Mouse (Mus musculus) heart, embryonic 10.5 days (tissue): ENCODE measurements around the gene Urgcp. TPM values are rescaled to one million over a fixed set of nuclear protein-coding genes. Genes with fewer than 3 reads are reported as not detected.

Experiments
- DNase-seq: peaks from one replicate; pipeline ENCODE4 v3.0.0-alpha.2; 2017; ENCODE audit warnings: low spot score
- H3K27ac ChIP-seq: fragments of 300-500 bp; sonication (generic); 2 replicates; pipeline ENCODE4 v1.5.1; 2016; ENCODE audit warnings: mild to moderate bottlenecking
- H3K27me3 ChIP-seq: fragments of 300-500 bp; sonication (generic); 2 replicates; pipeline ENCODE4 v1.6.1; 2016; ENCODE audit warnings: mild to moderate bottlenecking; ENCODE audit not compliant: poor library complexity, insufficient read depth, severe bottlenecking
- H3K36me3 ChIP-seq: fragments of 300-500 bp; sonication (generic); 2 replicates; pipeline ENCODE4 v1.6.1; 2016; ENCODE audit warnings: mild to moderate bottlenecking, moderate library complexity
- H3K4me1 ChIP-seq: fragments of 300-500 bp; sonication (generic); 2 replicates; pipeline ENCODE4 v1.6.1; 2016; ENCODE audit warnings: mild to moderate bottlenecking
- H3K4me3 ChIP-seq: fragments of 300-500 bp; sonication (generic); 2 replicates; pipeline ENCODE4 v1.5.1; 2016; ENCODE audit warnings: mild to moderate bottlenecking, moderate library complexity
- H3K9me3 ChIP-seq: fragments of 300-500 bp; sonication (generic); 2 replicates; pipeline ENCODE4 v1.6.1; 2016; ENCODE audit warnings: mild to moderate bottlenecking, moderate library complexity
- WGBS: fragments of 180-500 bp; shearing (Covaris S2); methylation state at CpG from one replicate; pipeline ENCODE4 v1.1.7; 2016; 5-methylcytosine and 5-hydroxymethylcytosine counted together
- polyA plus RNA-seq: library from polyadenylated mRNA; unstranded; fragments of >200 nt; fragmentation: Nextera tagmentation; extraction: Ambion mirVana; gene quantifications from 2 replicates; pipeline ENCODE4 v1.2.1, GENCODE M21; 2016

Gene Urgcp
- polyA plus RNA-seq, 1 experiment from 2014 or later = 21.3 TPM

GRCm38 (mm10) chr11:5796939-5797338 lies 34.8 kb upstream of the Urgcp start:
- Histone ChIP-seq H3K9me3 (no peaks in the 10 kb centered on the region), H3K36me3 (peaks cover 94% of the 10 kb centered on the region), H3K27ac (no peak overlapping the region), H3K4me1 (peaks cover 55% of the 10 kb centered on the region), H3K27me3 (no peaks in the 10 kb centered on the region), H3K4me3 (no peak overlapping the region)
- DNase-seq = no peak
- WGBS = 88% methylated on average over 15 of the region's 15 CpGs

GRCm38 (mm10) chr11:5795706-5796105 lies 33.5 kb upstream of the Urgcp start:
- Histone ChIP-seq H3K4me1 (peaks cover 43% of the 10 kb centered on the region), H3K27ac (peak overlapping the region; percentile 18; the same call in 1 of the 2 replicates), H3K4me3 (no peak overlapping the region), H3K27me3 (no peaks in the 10 kb centered on the region), H3K9me3 (no peaks in the 10 kb centered on the region), H3K36me3 (peaks cover 93% of the 10 kb centered on the region)
- DNase-seq = no peak
- 73% methylated on average over 7 of the region's 7 CpGs for WGBS

DNA sequence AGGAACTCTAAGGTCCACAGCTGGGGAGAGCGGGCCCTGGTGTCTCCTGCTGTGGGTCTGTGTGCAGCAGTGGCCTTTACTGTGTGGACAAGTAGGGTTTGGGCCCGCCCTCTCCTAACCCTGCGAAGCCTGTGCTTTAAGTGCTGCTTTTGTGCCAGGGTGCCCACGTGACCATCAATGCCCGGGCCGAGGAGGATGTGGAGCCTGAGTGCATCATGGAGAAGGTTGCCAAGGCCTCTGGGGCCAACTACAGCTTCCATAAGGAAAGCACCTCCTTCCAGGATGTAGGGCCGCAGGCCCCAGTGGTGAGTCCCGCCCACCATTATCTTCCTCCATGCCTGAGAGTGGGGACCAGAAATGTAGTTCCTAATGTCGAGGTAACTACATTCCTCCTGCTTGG lies 33.1 kb upstream of the Urgcp start:
- Histone ChIP-seq H3K27ac (peak overlapping the region; percentile 18; the same call in 1 of the 2 replicates), H3K27me3 (no peaks in the 10 kb centered on the region), H3K36me3 (peaks cover 92% of the 10 kb centered on the region)

GRCm38 (mm10) chr11:5790431-5790830 lies 28.3 kb upstream of the Urgcp start:
- no peak for DNase-seq
- H3K4me1 ChIP-seq = peaks cover 28% of the 10 kb centered on the region
- H3K4me3 ChIP-seq = no peak overlapping the region
- H3K36me3 ChIP-seq = peaks cover 44% of the 10 kb centered on the region
- no peaks in the 10 kb centered on the region for H3K27me3 ChIP-seq
- no peak overlapping the region for H3K27ac ChIP-seq
- 93% methylated on average over 1 of the region's 1 CpGs for WGBS
- no peaks in the 10 kb centered on the region for H3K9me3 ChIP-seq

More for the DNA sequence above, 33.1 kb upstream of the Urgcp start:
- H3K4me1 ChIP-seq = peaks cover 40% of the 10 kb centered on the region
- H3K9me3 ChIP-seq = no peaks in the 10 kb centered on the region
- H3K4me3 ChIP-seq = no peak overlapping the region
- 79% methylated on average over 9 of the region's 9 CpGs for WGBS
- DNase-seq = no peak

- H3K27me3 ChIP-seq = no peaks in the 10 kb centered on the region
- peaks cover 23% of the 10 kb centered on the region for H3K4me1 ChIP-seq
- H3K36me3 ChIP-seq = peaks cover 38% of the 10 kb centered on the region
- DNase-seq = no peak
- no peaks in the 10 kb centered on the region for H3K9me3 ChIP-seq
- no peak overlapping the region for H3K4me3 ChIP-seq
- 62% methylated on average over 3 of the region's 3 CpGs for WGBS
- peak overlapping the region; percentile 97; the same call in 1 of the 2 replicates for H3K27ac ChIP-seq
Measured at GRCm38 (mm10) chr11:5789754-5790333, 27.7 kb upstream of the Urgcp start.

DNA sequence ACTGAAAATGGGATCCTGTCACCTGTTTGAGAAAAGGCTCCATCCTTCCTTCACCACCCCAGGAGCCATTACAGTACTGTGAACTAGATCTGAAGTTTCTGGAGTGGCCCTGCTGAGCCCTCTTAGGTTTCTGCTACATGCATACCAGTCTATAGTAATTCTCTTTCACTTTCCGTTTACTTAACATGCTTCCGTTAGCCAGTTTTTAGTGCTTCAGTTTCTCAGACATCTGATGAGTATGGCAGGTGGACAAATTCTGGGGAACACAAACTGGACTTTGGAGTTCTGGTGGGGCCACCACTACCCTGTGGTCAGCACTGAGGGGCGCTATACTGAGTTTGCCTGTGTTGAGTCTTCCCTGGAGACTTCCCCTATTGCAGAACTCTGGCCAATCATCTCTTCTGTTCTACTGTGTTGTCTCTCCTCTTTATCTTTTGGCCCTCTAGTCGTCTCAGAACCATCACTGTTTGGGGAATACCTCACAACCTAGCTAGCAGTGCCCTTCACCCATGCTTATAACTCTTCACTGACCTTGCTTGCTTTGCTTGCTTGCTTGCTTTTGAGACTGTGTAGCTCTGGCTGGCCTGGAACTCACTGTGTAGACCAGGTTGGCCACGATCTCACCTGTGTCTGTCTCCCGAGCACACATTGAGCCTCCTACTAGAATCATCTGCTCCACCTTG lies 27.0 kb upstream of the Urgcp start:
- H3K27me3 ChIP-seq = no peaks in the 10 kb centered on the region
- H3K36me3 ChIP-seq = peaks cover 34% of the 10 kb centered on the region
- peak overlapping the region; percentile 97 for H3K27ac ChIP-seq
- no peaks in the 10 kb centered on the region for H3K9me3 ChIP-seq
- WGBS = 67% methylated on average over 6 of the region's 6 CpGs
- peaks cover 23% of the 10 kb centered on the region for H3K4me1 ChIP-seq
- DNase-seq = no peak
- H3K4me3 ChIP-seq = peak overlapping the region; percentile 92

DNA sequence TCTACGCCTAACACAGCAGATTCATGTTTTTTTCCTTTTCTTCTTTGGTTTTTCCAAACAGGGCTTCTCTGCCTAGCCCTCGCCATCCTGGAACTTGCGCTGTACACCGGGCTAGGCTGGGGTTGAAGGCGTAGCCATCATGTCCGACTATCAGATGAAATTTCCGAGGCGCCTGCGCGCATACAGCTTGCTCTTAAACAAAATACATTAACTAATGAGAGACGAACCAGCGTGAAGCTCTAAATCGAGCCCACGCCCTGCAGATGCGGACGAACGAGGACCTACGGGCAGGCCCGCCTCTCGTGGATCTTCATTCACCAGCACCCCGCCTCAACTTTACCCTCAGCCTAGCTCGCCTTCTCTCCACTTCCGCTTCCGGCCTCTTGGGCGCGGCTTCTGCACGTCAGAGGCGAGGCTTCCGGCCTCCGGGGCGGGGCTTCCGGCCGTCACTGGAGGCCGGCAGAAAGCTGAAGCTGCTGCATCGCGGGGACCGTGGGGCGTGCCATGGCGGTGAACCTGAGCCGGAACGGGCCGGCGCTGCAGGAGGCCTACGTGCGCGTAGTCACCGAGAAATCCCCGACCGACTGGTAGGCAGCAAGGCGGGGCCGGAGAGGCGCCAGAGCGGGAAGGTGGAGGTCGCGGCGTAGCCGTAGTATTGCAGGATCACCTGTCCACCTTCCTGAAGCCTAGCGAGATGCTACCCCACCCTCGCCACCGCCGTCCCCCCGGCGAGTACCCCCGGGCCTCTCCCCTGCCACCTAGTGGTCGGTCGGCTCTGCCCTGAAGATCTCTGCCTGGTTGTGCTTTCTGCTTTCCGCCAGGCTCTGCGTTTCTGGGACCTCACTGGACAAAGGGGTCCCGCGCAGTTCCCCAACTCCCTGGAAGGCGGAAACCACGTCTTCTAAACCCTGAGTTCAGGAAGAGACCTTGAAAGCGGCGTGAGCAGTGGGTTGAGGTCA lies 26.2 kb upstream of the Urgcp start, which contains the start of gene Dbnl:
Gene Dbnl (plus strand): TSS at position 433 of the 959 bp plus-strand sequence.
- peak within 1 kb of the TSS; percentile 97 for H3K27ac ChIP-seq
- H3K4me1 ChIP-seq = peaks cover 19% of the 10 kb centered on the region
- DNase-seq = peak; percentile 98
- peak within 1 kb of the TSS; percentile 92 for H3K4me3 ChIP-seq
- WGBS = under 1% methylated on average over 74 of the region's 74 CpGs
- H3K9me3 ChIP-seq = no peaks in the 10 kb centered on the region
- H3K36me3 ChIP-seq = peaks cover 30% of the 10 kb centered on the region
- H3K27me3 ChIP-seq = no peaks in the 10 kb centered on the region

- peaks cover 20% of the 10 kb centered on the region for H3K4me1 ChIP-seq
- H3K27ac ChIP-seq = peak overlapping the region; percentile 97
- WGBS = 38% methylated on average over 8 of the region's 8 CpGs
- DNase-seq = no peak
- peaks cover 25% of the 10 kb centered on the region for H3K36me3 ChIP-seq
- no peaks in the 10 kb centered on the region for H3K9me3 ChIP-seq
- H3K27me3 ChIP-seq = no peaks in the 10 kb centered on the region
- H3K4me3 ChIP-seq = peak overlapping the region; percentile 92
Measured at GRCm38 (mm10) chr11:5787671-5788055, 25.5 kb upstream of the Urgcp start.

DNA sequence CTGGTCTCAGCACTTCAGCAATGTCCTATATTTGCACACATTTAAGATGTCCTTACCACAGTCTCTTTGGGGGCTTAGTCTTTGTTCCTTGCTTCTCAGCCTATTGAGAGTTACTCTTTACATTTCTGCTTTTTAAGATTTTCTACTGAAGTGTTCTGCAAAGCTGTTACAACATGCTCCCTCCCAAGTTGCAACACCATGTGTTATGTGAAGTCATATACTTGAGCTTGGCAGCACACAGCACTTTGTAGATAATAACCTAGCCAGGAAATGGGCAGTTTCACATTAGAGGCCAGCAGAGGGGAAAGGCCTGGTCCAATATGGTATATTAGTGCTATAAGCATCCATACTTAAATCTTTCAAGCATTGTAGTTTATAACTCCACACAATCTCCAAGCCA lies 23.6 kb upstream of the Urgcp start:
- no peaks in the 10 kb centered on the region for H3K9me3 ChIP-seq
- no peak for DNase-seq
- no peak overlapping the region for H3K4me3 ChIP-seq
- peaks cover 9% of the 10 kb centered on the region; the same call in 1 of the 2 replicates for H3K36me3 ChIP-seq
- no peak overlapping the region for H3K27ac ChIP-seq
- H3K27me3 ChIP-seq = no peaks in the 10 kb centered on the region
- H3K4me1 ChIP-seq = peaks cover 27% of the 10 kb centered on the region

DNA sequence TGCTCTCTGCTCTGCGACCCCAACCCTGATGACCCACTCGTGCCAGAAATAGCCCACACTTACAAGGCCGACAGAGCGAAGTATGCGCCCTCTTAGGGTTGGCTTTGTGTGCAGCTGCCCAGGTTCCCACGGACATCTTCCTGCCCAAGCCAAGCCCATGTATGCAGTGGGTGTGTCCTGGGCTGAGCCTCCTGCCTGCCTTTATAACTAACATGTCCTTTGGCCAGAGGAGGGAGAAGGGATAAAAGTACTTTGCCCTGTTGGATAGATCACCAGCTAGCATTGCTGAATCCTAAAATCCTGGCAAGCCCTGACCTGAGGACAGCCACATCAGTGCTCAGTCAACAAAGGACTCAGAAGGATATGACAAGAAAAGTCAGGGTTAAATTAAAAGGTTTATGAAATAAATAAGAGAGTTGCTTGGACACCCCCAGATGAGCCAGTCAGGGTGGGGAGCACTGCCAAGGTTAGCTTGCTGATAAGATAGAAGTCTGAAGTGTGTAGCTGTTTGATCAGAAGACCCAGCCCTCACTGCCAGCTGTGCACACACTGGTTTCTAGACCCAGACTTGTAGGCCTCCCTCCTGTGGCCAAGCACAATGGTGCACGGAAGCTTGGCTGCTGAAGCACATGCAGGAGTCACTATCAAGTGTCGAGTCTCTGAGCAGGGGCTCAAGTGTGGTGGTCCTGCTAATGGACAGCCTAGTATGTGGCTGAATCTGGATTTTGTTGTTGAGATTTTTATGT lies 20.2 kb upstream of the Urgcp start:
- H3K4me1 ChIP-seq = peaks cover 12% of the 10 kb centered on the region
- no peak for DNase-seq
- H3K27me3 ChIP-seq = no peaks in the 10 kb centered on the region
- H3K36me3 ChIP-seq = 0 out of 2 replicates have a peak, but pooled peaks cover 6% of the 10 kb centered on the region
- no peaks in the 10 kb centered on the region for H3K9me3 ChIP-seq
- H3K4me3 ChIP-seq = no peak overlapping the region
- 42% methylated on average over 8 of the region's 8 CpGs for WGBS
- H3K27ac ChIP-seq = 0 out of 2 replicates have a peak overlapping the region, but pooled peaks have one; percentile 13

DNA sequence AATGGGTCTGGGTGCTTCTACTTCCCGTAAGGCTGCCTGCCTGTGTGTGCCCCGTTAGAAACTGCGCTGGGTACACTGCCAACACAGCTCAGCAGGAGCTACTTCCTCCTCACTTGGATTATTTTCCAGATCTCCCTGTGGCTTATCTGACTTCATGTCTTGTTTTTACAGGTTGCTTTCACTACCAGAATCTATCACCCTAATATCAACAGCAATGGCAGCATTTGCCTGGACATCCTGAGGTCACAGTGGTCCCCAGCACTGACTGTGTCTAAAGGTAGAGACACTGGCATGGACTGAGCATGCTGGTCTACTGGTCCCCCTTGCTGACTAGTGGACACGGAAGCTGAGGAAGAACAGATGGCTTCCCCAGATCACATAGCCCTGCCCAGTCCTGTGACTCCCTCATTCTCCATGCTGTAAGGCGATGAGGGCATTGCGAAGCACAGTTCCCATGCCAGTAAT lies 17.9 kb upstream of the Urgcp start:
- no peak overlapping the region for H3K4me3 ChIP-seq
- H3K9me3 ChIP-seq = no peaks in the 10 kb centered on the region
- H3K27ac ChIP-seq = no peak overlapping the region
- WGBS = 85% methylated on average over 6 of the region's 6 CpGs
- peaks cover 9% of the 10 kb centered on the region for H3K4me1 ChIP-seq
- H3K36me3 ChIP-seq = 0 out of 2 replicates have a peak, but pooled peaks cover 6% of the 10 kb centered on the region
- no peaks in the 10 kb centered on the region for H3K27me3 ChIP-seq
- no peak for DNase-seq

GRCm38 (mm10) chr11:5778481-5778880 lies 16.3 kb upstream of the Urgcp start:
- no peak overlapping the region for H3K27ac ChIP-seq
- no peak overlapping the region for H3K4me3 ChIP-seq
- 72% methylated on average over 2 of the region's 2 CpGs for WGBS
- no peak for DNase-seq
- no peaks in the 10 kb centered on the region for H3K36me3 ChIP-seq
- H3K27me3 ChIP-seq = no peaks in the 10 kb centered on the region
- peaks cover 9% of the 10 kb centered on the region for H3K4me1 ChIP-seq
- no peaks in the 10 kb centered on the region for H3K9me3 ChIP-seq
